Comparison of ENCODE assay signal across 18 mouse cellular contexts in the genomic region with DNA sequence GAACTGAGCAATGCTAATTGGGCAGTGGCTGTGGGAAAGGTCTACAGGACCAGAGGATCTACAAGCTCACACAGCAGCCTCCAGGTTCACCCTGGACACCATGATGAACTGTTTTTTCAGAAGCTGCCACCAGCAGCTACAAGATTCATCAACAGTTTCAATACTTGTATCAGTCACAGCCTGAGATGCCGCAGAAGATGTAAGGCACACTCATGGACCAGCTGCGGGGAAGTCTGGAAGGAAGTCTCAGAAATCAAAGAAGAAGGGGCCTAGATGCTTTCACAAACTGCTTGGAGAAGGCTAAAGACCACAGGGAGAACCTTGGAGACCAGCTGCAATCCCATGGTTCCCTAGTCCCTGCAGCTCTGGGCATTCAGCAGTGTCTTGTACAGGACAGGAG. TPM values are rescaled to one million over a fixed set of nuclear protein-coding genes. Genes with fewer than 3 reads are reported as not detected.
A peak's percentile ranks its signal among the peaks of the same experiment; 100 is the strongest.
DNase-seq lines count a peak whose midpoint lies in the region; ATAC-seq and TF ChIP-seq lines count a peak whose summit lies in the region.
"Had no signal": no experiment of that assay in that cellular context is flagged by ENCODE, and none has a peak within 500 bp of the region (broad histone marks: within the 10 kb centered on the region; RNA-seq: fewer than 3 reads in every experiment).

No protein-coding gene starts in this region.

- WGBS in forebrain, embryonic 10.5 days: 97% methylated on average over 2 of the region's 2 CpGs
- 98% methylated on average over 2 of the region's 2 CpGs for WGBS in forebrain, embryonic 15.5 days
- 100% methylated on average over 2 of the region's 2 CpGs for WGBS in lung, embryonic 16.5 days
- 83% methylated on average over 2 of the region's 2 CpGs for WGBS in liver, embryonic 14.5 days (ENCODE audit: insufficient replicate concordance)
- 95% methylated on average over 2 of the region's 2 CpGs for WGBS in kidney, embryonic 14.5 days

- no peak for ATAC-seq in forebrain, embryonic 15.5 days (replicated peaks)
- no peak for ATAC-seq in lung, embryonic 16.5 days (ENCODE audit: low read depth)
- ATAC-seq in liver, embryonic 14.5 days (ENCODE audit: insufficient read depth): no peak
- ATAC-seq in kidney, embryonic 14.5 days (ENCODE audit: low FRiP score, low TSS enrichment): no peak

- H3K27ac ChIP-seq in forebrain, embryonic 10.5 days: no peak overlapping the region
- no peak overlapping the region for H3K27ac ChIP-seq in forebrain, embryonic 15.5 days (replicated peaks)
- no peak overlapping the region for H3K27ac ChIP-seq in lung, embryonic 16.5 days (ENCODE audit: low read length)
- H3K27ac ChIP-seq in liver, embryonic 14.5 days: no peak overlapping the region
- H3K27ac ChIP-seq in kidney, embryonic 14.5 days (ENCODE audit: low read depth, low read length): no peak overlapping the region
- H3K27ac ChIP-seq: hindbrain, embryonic 12.5 days; left cerebral cortex, adult 2 months; stomach, postnatal 0 days had no signal

- no peaks in the 10 kb centered on the region for H3K9me3 ChIP-seq in forebrain, embryonic 10.5 days
- no peaks in the 10 kb centered on the region for H3K9me3 ChIP-seq in forebrain, embryonic 15.5 days
- no peaks in the 10 kb centered on the region for H3K9me3 ChIP-seq in lung, embryonic 16.5 days (ENCODE audit: control insufficient read depth, low read length)
- H3K9me3 ChIP-seq in liver, embryonic 14.5 days (ENCODE audit: control insufficient read depth, low read length): no peaks in the 10 kb centered on the region
- H3K9me3 ChIP-seq in kidney, embryonic 14.5 days (ENCODE audit: control insufficient read depth, low read length): no peaks in the 10 kb centered on the region
- H3K9me3 ChIP-seq: hindbrain, embryonic 12.5 days had no signal

- peaks cover 18% of the 10 kb centered on the region for H3K4me1 ChIP-seq in forebrain, embryonic 10.5 days
- peaks cover 17% of the 10 kb centered on the region for H3K4me1 ChIP-seq in forebrain, embryonic 15.5 days
- peaks cover 15% of the 10 kb centered on the region for H3K4me1 ChIP-seq in lung, embryonic 16.5 days (replicated peaks; ENCODE audit: control insufficient read depth, insufficient read depth, low read length)
- H3K4me1 ChIP-seq in liver, embryonic 14.5 days (replicated peaks; ENCODE audit: control insufficient read depth in 2 of 2, insufficient read depth in 2 of 2, low read length in 1 of 2): peaks cover 3 to 8% of the 10 kb centered on the region in 2 experiments; a peak in 3 of 4 replicates
- H3K4me1 ChIP-seq in kidney, embryonic 14.5 days (ENCODE audit: control insufficient read depth, insufficient read depth, low read length): peaks cover 5% of the 10 kb centered on the region

- no peaks in the 10 kb centered on the region for H3K27me3 ChIP-seq in forebrain, embryonic 10.5 days (ENCODE audit: poor library complexity, severe bottlenecking)
- no peaks in the 10 kb centered on the region for H3K27me3 ChIP-seq in forebrain, embryonic 15.5 days
- H3K27me3 ChIP-seq in lung, embryonic 16.5 days (ENCODE audit: control insufficient read depth, insufficient read depth, low read depth, low read length): no peaks in the 10 kb centered on the region
- no peaks in the 10 kb centered on the region for H3K27me3 ChIP-seq in liver, embryonic 14.5 days (ENCODE audit: control insufficient read depth, insufficient read depth, low read length)
- no peaks in the 10 kb centered on the region for H3K27me3 ChIP-seq in kidney, embryonic 14.5 days (ENCODE audit: control insufficient read depth, insufficient read depth, low read length)
- H3K27me3 ChIP-seq: hindbrain, embryonic 12.5 days had no signal

- no peak for TF ChIP-seq CTCF in liver, embryonic 14.5 days (IDR thresholded peaks at IDR 0.05; ENCODE audit: low read depth)

- no peak for TF ChIP-seq EP300 in liver, embryonic 14.5 days (IDR thresholded peaks at IDR 0.05; ENCODE audit: low read depth)

- H3K9ac ChIP-seq in forebrain, embryonic 15.5 days (replicated peaks): no peak overlapping the region
- H3K9ac ChIP-seq in lung, embryonic 16.5 days (ENCODE audit: low read length): 0 out of 2 replicates have a peak overlapping the region, but pooled peaks have one; percentile 11
- peak overlapping the region; percentile 2; the same call in 1 of the 2 replicates for H3K9ac ChIP-seq in liver, embryonic 14.5 days (replicated peaks)
- H3K9ac ChIP-seq in kidney, embryonic 14.5 days (ENCODE audit: low read depth, low read length): no peak overlapping the region
- H3K9ac ChIP-seq: hindbrain, embryonic 12.5 days; lung, embryonic 14.5 days had no signal

- no peak overlapping the region for H3K4me2 ChIP-seq in forebrain, embryonic 15.5 days (replicated peaks)
- H3K4me2 ChIP-seq in lung, embryonic 16.5 days (ENCODE audit: low read depth, low read length): no peak overlapping the region
- H3K4me2 ChIP-seq in liver, embryonic 14.5 days (ENCODE audit: low read depth): peak overlapping the region; percentile 77
- H3K4me2 ChIP-seq in kidney, embryonic 14.5 days (replicated peaks; ENCODE audit: low read depth, low read length): no peak overlapping the region
- H3K4me2 ChIP-seq: lung, embryonic 14.5 days had no signal

- DNase-seq in forebrain, embryonic 10.5 days (ENCODE audit: extremely low spot score, low spot score): no peak
- DNase-seq in lung, adult 18-20 months: no peak
- peak; percentile 4 for DNase-seq in adipocyte (ENCODE audit: low spot score)
- DNase-seq in liver, embryonic 14.5 days (ENCODE audit: low read depth in 3 of 3, low spot score in 3 of 3): no peak
- no peak for DNase-seq in layer of hippocampus, adult 9-11 months
- DNase-seq: adrenal gland, adult 2 months; cerebellum, adult 2 months; gastrocnemius, postnatal 25 days; kidney, adult 8-10 months; kidney, postnatal 36 days; lung, embryonic 14.5 days; right cerebral cortex, adult 18-20 months had no signal

- H3K4me3 ChIP-seq in forebrain, embryonic 10.5 days: peak overlapping the region; percentile 95; the same call in 1 of the 2 replicates
- H3K4me3 ChIP-seq in forebrain, embryonic 15.5 days: no peak overlapping the region
- H3K4me3 ChIP-seq in lung, embryonic 16.5 days (ENCODE audit: low read length): no peak overlapping the region
- H3K4me3 ChIP-seq in liver, embryonic 14.5 days (ENCODE audit: insufficient read depth in 1 of 2, low read depth in 2 of 2, low read length in 2 of 2): peak overlapping the region in 1 of 2 experiments; percentile 76; a peak in 1 of 4 replicates
- no peak overlapping the region for H3K4me3 ChIP-seq in kidney, embryonic 14.5 days (ENCODE audit: low read length)
- H3K4me3 ChIP-seq: hindbrain, embryonic 12.5 days; left cerebral cortex, adult 2 months had no signal

- H3K36me3 ChIP-seq in forebrain, embryonic 10.5 days (replicated peaks): peaks cover 31% of the 10 kb centered on the region
- peaks cover 23% of the 10 kb centered on the region for H3K36me3 ChIP-seq in forebrain, embryonic 15.5 days
- H3K36me3 ChIP-seq in lung, embryonic 16.5 days (ENCODE audit: control insufficient read depth, insufficient read depth, low read length): peaks cover 6% of the 10 kb centered on the region; the same call in 1 of the 2 replicates
- H3K36me3 ChIP-seq in liver, embryonic 14.5 days (replicated peaks; ENCODE audit: control insufficient read depth, insufficient read depth, low read depth): peaks cover 7% of the 10 kb centered on the region
- peaks cover 24% of the 10 kb centered on the region; the same call in 1 of the 2 replicates for H3K36me3 ChIP-seq in kidney, embryonic 14.5 days (ENCODE audit: control insufficient read depth, insufficient read depth, low read length)

RNA-seq across cellular contexts. Expression of gene Prpf18, which starts 2.3 kb away (rescaled TPM):
- 39.5 and 41.0 TPM in 2 replicates for polyA plus RNA-seq in forebrain, embryonic 10.5 days (2016; fragmentation: Nextera tagmentation; extraction: Ambion mirVana)
- 55.2 and 58.4 TPM in 2 replicates for polyA plus RNA-seq in forebrain, embryonic 15.5 days (2015; fragmentation: Nextera tagmentation; extraction: Ambion mirVana)
- polyA plus RNA-seq in lung, embryonic 16.5 days (2015; fragmentation: Nextera tagmentation; extraction: Ambion mirVana): 47.7 and 47.9 TPM in 2 replicates
- polyA plus RNA-seq in liver, embryonic 14.5 days (2012; rRNA removed): 12.9 and 19.1 TPM in 2 replicates
- 23.7 and 24.0 TPM in 2 replicates for polyA plus RNA-seq in liver, embryonic 14.5 days (2014; fragmentation: Nextera tagmentation; extraction: Ambion mirVana)
- 20.4 and 38.8 TPM in 2 replicates for polyA plus RNA-seq in kidney, embryonic 14.5 days (2014; fragmentation: Nextera tagmentation; extraction: Ambion mirVana)

Comparison
In these comparisons a context has a peak if more than half of its experiments do, and no peak if none do; other contexts are left out.
1. H3K9ac ChIP-seq: peak in lung, embryonic 16.5 days (single experiment) and liver, embryonic 14.5 days (single experiment); none in forebrain, embryonic 15.5 days (single experiment) and kidney, embryonic 14.5 days (single experiment).